Mouse (Mus musculus) kidney, adult 2 months (tissue): Measurements from ENCODE around the gene Spatc1l. TPM values are rescaled to one million over a fixed set of nuclear protein-coding genes. Genes with fewer than 3 reads are reported as not detected.

Experiments
- DNase-seq: peaks from one replicate; pipeline ENCODE4 v3.0.0; 2021
- H3K27ac ChIP-seq: fragments of 200-500 bp; 2 replicates; pipeline ENCODE4 v1.5.1; 2012; ENCODE audit warnings: low read depth, low read length, control low read depth, inconsistent platforms; ENCODE audit not compliant: insufficient read depth
- H3K27me3 ChIP-seq: fragments of 200-500 bp; replicated peaks from 2 replicates; pipeline ENCODE4 v1.6.1; 2012; ENCODE audit warnings: mild to moderate bottlenecking, moderate library complexity, low read length, inconsistent platforms; ENCODE audit not compliant: control insufficient read depth, insufficient read depth
- H3K36me3 ChIP-seq: fragments of 200-500 bp; 2 replicates; pipeline ENCODE4 v1.6.1; 2012; ENCODE audit warnings: mild to moderate bottlenecking, moderate library complexity, low read length, inconsistent platforms; ENCODE audit not compliant: control insufficient read depth, insufficient read depth
- H3K4me1 ChIP-seq: fragments of 200-500 bp; 2 replicates; pipeline ENCODE4 v1.6.1; 2011; ENCODE audit warnings: low read length; ENCODE audit not compliant: control insufficient read depth, insufficient read depth
- H3K4me3 ChIP-seq: fragments of 200-500 bp; 2 replicates; pipeline ENCODE4 v1.5.1; 2011; ENCODE audit warnings: mild to moderate bottlenecking, low read depth, low read length, control low read depth; ENCODE audit not compliant: insufficient read depth
- CTCF ChIP-seq: fragments of 200-500 bp; conservative IDR thresholded peaks from 2 replicates; pipeline ENCODE4 v1.5.1; 2011; ENCODE audit warnings: low read depth, mild to moderate bottlenecking, control low read depth, low read length, moderate library complexity, mixed read lengths; ENCODE audit not compliant: insufficient read depth, insufficient read length
- POLR2A ChIP-seq: fragments of 200-500 bp; IDR thresholded peaks from one replicate; pipeline ENCODE4 v1.6.1; 2011; ENCODE audit warnings: low read depth, low read length, control low read depth
- WGBS: fragments of 180-500 bp; shearing (Covaris S2); methylation state at CpG from one replicate; pipeline ENCODE4 v1.1.7; 2018; 5-methylcytosine and 5-hydroxymethylcytosine counted together
- polyA plus RNA-seq: library from polyadenylated mRNA; depleted of rRNA; stranded (reverse); fragments of >200 nt; gene quantifications from 2 replicates; pipeline ENCODE4 v1.2.3, GENCODE M21; 2012

Spatc1l gene
- polyA plus RNA-seq, 1 experiment: 0.14 TPM

DNA sequence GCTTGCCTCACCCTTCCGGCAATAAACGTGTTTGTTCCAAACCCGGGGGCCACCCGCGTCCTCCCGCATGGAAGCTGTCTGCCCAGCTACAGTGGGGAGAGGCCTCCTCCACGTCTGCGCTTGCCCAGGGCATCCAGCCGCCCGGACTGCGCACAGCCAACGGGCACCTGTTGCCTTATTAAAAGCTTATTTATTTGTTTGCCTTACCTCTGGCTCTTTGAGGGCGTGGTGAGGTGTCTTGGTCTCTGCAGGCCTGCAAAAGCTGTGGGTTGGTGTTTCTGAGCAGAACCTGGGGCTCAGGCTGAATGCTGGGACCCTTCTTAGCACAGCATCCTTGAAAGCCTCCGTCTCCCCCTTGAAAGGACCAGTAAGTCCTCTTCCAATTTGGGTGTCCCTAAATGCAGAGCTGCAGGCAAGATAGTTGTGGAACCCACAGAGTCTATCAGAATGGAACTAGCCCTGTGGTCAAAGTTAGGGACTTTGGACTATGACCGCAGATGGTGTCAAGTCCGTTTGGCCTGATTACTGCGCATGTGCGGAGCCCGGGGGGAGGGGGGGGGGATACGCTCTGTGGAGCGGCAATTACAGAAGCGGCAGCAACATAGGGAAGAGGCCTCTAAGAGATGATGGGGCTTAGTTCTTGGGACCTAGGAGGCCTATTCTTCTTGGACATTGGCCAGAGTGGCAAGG, 8.1 kb downstream of the Spatc1l start:
- peaks cover 2% of the 10 kb centered on the region for H3K4me1 ChIP-seq
- 64% methylated on average over 22 of the region's 22 CpGs for WGBS
- H3K27me3 ChIP-seq: no peaks in the 10 kb centered on the region
- no peaks in the 10 kb centered on the region for H3K36me3 ChIP-seq
- H3K4me3 ChIP-seq: peak overlapping the region; percentile 48
- peak overlapping the region; percentile 72 for H3K27ac ChIP-seq
- no peak for TF ChIP-seq POLR2A
- no peak for TF ChIP-seq CTCF
- peak; percentile 80 for DNase-seq

GRCm38 (mm10) chr10:76571070-76571469, 9.0 kb downstream of the Spatc1l start:
- H3K27ac ChIP-seq: no peak overlapping the region
- no peaks in the 10 kb centered on the region for H3K27me3 ChIP-seq
- 80% methylated on average over 2 of the region's 2 CpGs for WGBS
- no peak for TF ChIP-seq POLR2A
- TF ChIP-seq CTCF: no peak
- H3K4me1 ChIP-seq: peaks cover 4% of the 10 kb centered on the region
- DNase-seq: no peak
- no peak overlapping the region for H3K4me3 ChIP-seq
- no peaks in the 10 kb centered on the region for H3K36me3 ChIP-seq

DNA sequence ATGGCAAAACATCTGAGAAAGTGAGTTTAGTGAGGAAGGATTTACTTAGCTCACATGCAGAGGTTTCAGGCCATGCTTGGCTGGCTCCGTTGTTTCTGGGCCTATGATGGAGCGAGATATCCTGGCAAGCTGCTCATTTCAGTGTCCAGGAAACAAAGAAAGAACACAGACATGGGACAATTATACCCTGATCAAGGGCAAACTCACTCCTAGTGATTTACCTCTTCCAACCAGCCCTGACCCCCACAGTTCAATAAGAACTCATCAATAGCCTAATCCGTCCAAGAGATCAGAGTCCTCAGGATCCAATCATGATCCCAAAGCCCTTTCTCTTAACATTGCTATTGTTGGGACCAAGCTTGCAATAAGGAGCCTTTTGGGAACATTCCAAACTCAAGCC, 10.1 kb downstream of the Spatc1l start:
- 62% methylated on average over 3 of the region's 3 CpGs for WGBS
- no peak for DNase-seq
- Histone ChIP-seq H3K4me1 (peaks cover 4% of the 10 kb centered on the region), H3K36me3 (no peaks in the 10 kb centered on the region), H3K27ac (no peak overlapping the region), H3K4me3 (no peak overlapping the region), H3K27me3 (no peaks in the 10 kb centered on the region)
- no peak for TF ChIP-seq POLR2A
- no peak for TF ChIP-seq CTCF

DNA sequence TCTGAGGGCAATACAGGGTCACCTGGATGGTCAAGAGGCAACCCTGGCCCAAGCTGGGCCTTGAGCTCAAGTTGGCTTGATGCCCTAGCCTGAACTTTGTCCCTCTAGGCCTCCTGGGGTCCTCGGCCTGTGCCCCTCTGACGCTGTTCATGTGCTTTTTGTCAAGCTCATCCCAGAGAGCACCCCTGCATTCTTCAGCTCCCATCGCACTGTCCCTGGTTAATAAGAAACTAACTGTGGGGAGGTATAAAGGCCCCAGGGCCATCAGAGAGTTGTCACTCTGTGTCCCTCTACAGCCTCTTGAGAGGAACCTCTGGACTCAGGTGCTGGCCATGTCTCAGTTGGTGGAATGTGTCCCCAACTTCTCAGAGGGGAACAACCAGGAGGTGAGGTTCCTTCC, 13.3 kb downstream of the Spatc1l start, which contains the start of gene Ftcd:
TSS of gene Ftcd (plus strand) at position 275 of the 400 bp plus-strand sequence.
- H3K4me3 ChIP-seq: peak within 1 kb of the TSS; percentile 18; the same call in 1 of the 2 replicates
- H3K4me1 ChIP-seq: peaks cover 4% of the 10 kb centered on the region
- H3K36me3 ChIP-seq: no peaks in the 10 kb centered on the region
- TF ChIP-seq POLR2A: no peak
- no peak for TF ChIP-seq CTCF
- H3K27ac ChIP-seq: peak within 1 kb of the TSS; percentile 71
- 52% methylated on average over 3 of the region's 3 CpGs for WGBS
- DNase-seq: peak; percentile 86
- no peaks in the 10 kb centered on the region for H3K27me3 ChIP-seq

GRCm38 (mm10) chr10:76576920-76577319, 14.8 kb downstream of the Spatc1l start:
- no peaks in the 10 kb centered on the region for H3K36me3 ChIP-seq
- H3K27ac ChIP-seq: no peak overlapping the region
- H3K4me3 ChIP-seq: no peak overlapping the region
- peaks cover 4% of the 10 kb centered on the region for H3K4me1 ChIP-seq
- DNase-seq: peak; percentile 23
- 70% methylated on average over 7 of the region's 7 CpGs for WGBS
- H3K27me3 ChIP-seq: no peaks in the 10 kb centered on the region
- no peak for TF ChIP-seq CTCF
- TF ChIP-seq POLR2A: no peak

DNA sequence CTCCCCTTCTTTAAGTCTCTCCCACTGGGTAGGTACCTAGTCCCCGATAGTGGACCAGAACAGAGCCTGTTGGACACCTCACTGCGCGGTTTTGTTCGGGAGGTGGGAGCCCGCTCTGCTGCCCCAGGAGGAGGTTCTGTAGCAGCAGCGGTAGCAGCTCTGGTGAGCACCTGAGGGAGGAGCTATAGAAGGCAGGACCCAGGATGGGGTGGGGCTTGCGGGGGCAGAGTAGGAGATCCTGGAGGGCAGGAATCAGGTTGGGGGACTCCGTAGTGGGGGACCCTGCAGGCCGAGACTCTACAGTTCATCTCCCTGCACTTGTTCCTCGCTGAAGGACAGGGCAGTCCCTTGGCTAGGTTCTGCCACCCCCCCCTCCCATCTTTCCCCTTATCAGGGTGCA, 22.1 kb downstream of the Spatc1l start:
- DNase-seq: no peak
- H3K27ac ChIP-seq: no peak overlapping the region
- H3K27me3 ChIP-seq: no peaks in the 10 kb centered on the region
- no peaks in the 10 kb centered on the region for H3K4me1 ChIP-seq
- TF ChIP-seq CTCF (no peak), POLR2A (no peak)
- WGBS: 24% methylated on average over 10 of the region's 10 CpGs
- H3K36me3 ChIP-seq: no peaks in the 10 kb centered on the region
- H3K4me3 ChIP-seq: no peak overlapping the region

- 41% methylated on average over 1 of the region's 1 CpGs for WGBS
- Histone ChIP-seq H3K36me3 (no peaks in the 10 kb centered on the region), H3K27ac (no peak overlapping the region), H3K4me3 (no peak overlapping the region), H3K27me3 (no peaks in the 10 kb centered on the region), H3K4me1 (no peaks in the 10 kb centered on the region)
- no peak for TF ChIP-seq CTCF
- no peak for TF ChIP-seq POLR2A
- no peak for DNase-seq
Observed at GRCm38 (mm10) chr10:76586190-76586589, 24.1 kb downstream of the Spatc1l start.
